Mouse (Mus musculus) embryonic fibroblast, embryonic 13.5 days (primary cell): ENCODE results near the gene Pdxdc1. TPM values are rescaled to one million over a fixed set of nuclear protein-coding genes. Genes with fewer than 3 reads are reported as not detected.

Experiments used
- H3K27ac ChIP-seq: 2 replicates; pipeline ENCODE4 v1.5.1; 2012; ENCODE audit warnings: low read length, control low read depth, inconsistent platforms; ENCODE audit not compliant: insufficient read depth
- H3K4me1 ChIP-seq: 2 replicates; pipeline ENCODE4 v1.6.1; 2011; ENCODE audit warnings: low read length; ENCODE audit not compliant: control insufficient read depth, insufficient read depth
- H3K4me3 ChIP-seq: 2 replicates; pipeline ENCODE4 v1.5.1; 2011; ENCODE audit warnings: mild to moderate bottlenecking, control low read depth, low read length; ENCODE audit not compliant: insufficient read depth
- CTCF ChIP-seq: IDR thresholded peaks from 2 replicates; pipeline ENCODE4 v1.5.1; 2011; ENCODE audit warnings: mild to moderate bottlenecking, control low read depth, low read length, moderate library complexity, borderline replicate concordance; ENCODE audit not compliant: insufficient read depth
- POLR2A ChIP-seq: IDR thresholded peaks from 2 replicates; pipeline ENCODE4 v1.6.1; 2011; ENCODE audit warnings: low read depth, mild to moderate bottlenecking, control low read depth, low read length, moderate library complexity
- polyA plus RNA-seq: library from polyadenylated mRNA; stranded (reverse); fragments of >200 nt; gene quantifications from 2 replicates; pipeline ENCODE4 v1.2.4, GENCODE M21; 2011; ENCODE audit warnings: low read depth; ENCODE audit not compliant: missing spikeins, insufficient read length

Pdxdc1 gene
- polyA plus RNA-seq, 1 experiment = 220 TPM

DNA sequence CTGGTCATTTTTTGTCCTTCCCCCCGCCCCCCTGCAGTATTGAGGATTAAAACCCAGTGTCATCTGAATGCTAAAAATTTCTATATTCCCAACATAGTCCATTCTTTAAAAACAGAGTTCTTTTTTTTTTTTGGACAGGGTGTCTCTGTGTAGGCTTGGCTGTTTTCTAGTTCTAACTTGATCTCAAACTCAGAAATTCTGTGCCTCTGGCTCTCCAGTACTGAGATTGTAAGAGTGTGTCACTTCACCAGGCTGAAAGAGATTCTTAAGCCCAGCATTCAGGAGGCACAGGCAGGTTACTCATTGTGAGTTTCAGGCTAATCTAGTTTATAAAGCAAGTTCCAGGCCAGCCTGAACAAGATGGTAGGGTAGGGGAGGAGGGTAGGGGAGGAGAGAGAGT lies 56.3 kb downstream of the Pdxdc1 start:
- Histone ChIP-seq H3K27ac (no peak overlapping the region), H3K4me3 (no peak overlapping the region), H3K4me1 (no peaks in the 10 kb centered on the region)
- no peak for TF ChIP-seq CTCF
- no peak for TF ChIP-seq POLR2A

DNA sequence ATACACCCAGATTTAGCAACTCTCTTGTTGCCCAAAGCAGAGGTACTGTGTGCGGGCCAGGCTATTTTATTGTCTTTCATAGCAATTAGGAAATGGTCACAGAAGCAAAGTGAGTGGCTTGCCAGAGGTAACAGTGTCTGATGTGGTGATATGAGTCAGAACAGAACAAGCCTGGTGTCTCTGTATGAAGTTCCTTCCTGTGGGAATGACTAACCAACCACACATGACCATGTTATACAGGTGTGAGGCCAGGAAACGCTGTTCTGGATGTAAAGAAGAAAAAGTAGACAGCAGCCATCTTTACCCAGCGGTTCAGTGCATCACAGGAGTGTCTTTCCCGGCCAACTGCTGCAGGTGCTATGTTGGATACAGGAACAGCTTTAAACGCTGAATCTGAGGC lies 57.9 kb downstream of the Pdxdc1 start:
- Histone ChIP-seq H3K27ac (no peak overlapping the region), H3K4me3 (no peak overlapping the region), H3K4me1 (no peaks in the 10 kb centered on the region)
- TF ChIP-seq POLR2A = no peak
- no peak for TF ChIP-seq CTCF

DNA sequence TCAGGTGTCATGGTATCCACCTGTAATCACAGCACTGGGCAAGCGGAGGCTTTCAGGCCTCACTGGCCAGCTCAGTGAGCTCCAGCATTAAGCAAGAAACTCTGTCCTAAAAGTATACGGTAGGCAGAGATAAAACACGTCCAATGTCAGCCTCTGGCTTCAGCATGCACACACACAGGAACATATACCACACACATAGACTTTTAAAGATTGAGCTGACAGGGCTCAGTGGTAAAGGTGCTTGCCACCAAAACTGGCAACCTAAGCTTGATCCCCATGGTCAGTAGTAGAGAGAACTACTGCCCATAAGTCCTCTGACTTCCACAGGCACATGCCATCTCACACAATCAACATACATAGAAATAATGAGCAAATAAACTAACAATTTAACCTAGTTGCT lies 62.0 kb downstream of the Pdxdc1 start:
- TF ChIP-seq POLR2A (no peak), CTCF (no peak)
- Histone ChIP-seq H3K4me1 (no peaks in the 10 kb centered on the region), H3K4me3 (no peak overlapping the region), H3K27ac (no peak overlapping the region)

DNA sequence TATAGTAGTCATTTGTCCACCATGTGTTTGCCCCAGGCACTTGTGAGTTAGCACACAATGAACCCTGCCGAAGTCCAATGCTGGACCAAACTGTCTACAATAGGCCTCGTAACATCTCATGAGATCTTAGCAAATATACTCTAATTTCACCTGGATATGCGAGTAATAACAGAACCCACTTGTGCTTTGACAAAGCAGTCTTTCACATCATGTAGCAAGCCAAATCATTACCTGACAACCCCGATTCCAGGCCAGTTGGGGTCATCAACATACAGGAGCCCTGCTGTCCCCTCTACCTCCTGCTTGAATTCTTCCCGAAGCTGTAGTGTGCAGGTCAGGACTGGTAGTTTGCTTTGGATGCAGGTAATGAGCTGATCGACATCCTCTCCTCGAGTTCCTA lies 62.9 kb downstream of the Pdxdc1 start:
- TF ChIP-seq CTCF (no peak), POLR2A (no peak)
- Histone ChIP-seq H3K27ac (no peak overlapping the region), H3K4me3 (no peak overlapping the region), H3K4me1 (no peaks in the 10 kb centered on the region)

DNA sequence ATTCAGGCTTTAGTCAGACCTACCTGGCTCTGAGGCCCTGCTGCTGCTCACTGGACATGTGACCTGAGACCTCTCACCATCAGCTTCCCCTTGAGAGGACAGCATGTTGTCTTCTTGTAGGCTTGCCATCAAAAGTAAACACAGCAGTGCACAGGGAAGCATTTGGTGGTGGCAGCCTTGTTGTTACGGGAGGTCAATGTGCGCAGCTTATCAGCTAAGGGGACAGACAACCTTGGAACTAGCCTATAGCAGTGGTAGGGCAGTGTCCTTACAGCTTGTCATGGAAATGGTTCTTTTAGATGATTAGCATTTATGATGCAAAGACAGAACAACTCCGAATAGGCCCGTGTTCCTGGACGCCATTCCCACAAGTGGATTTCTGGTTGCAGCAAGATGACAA lies 68.5 kb downstream of the Pdxdc1 start:
- H3K4me1 ChIP-seq = no peaks in the 10 kb centered on the region
- no peak overlapping the region for H3K4me3 ChIP-seq
- no peak overlapping the region for H3K27ac ChIP-seq
- TF ChIP-seq POLR2A (no peak), CTCF (no peak)

DNA sequence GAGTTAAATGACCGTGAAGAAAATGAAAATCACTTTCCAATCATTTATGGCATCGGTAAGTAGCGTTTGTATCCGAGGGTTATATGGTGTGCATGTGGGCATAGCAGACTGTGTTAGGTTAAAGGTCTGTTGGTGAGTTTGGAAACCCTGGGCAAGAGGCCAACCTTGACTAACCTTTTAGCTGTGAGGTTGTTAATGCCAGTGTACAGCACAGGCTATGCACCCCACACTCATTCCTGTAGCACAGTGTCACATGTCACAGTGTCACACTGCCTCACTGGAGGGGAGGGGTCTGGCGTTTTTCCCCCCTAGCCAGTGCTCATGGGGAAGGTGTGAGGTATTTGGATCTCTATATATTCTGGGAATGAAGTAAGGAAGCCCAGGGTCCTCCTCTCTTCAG lies 71.3 kb downstream of the Pdxdc1 start:
- Histone ChIP-seq H3K4me3 (no peak overlapping the region), H3K27ac (no peak overlapping the region), H3K4me1 (peaks cover 2% of the 10 kb centered on the region; the same call in 1 of the 2 replicates)
- no peak for TF ChIP-seq POLR2A
- no peak for TF ChIP-seq CTCF

DNA sequence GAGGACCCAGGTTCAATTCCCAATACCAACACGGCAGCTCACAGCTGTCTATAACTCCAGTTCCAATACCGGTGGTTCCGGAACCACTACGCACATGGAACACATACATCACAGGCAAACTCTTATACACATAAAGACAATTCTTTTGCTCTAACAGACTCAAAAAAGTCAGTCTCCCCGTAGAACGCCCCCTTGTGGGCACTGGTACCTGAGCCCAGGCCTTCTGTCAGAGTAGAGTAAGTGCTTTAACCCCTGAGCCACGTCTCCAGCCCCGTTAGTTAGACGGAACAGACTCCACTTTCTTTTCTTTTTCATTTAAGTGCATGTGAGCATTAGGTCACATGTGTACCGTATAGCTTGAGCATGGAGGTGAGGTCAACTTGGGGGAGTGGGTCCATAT lies 72.5 kb downstream of the Pdxdc1 start:
- Histone ChIP-seq H3K27ac (no peak overlapping the region), H3K4me3 (no peak overlapping the region)
- no peak for TF ChIP-seq CTCF
- no peak for TF ChIP-seq POLR2A

DNA sequence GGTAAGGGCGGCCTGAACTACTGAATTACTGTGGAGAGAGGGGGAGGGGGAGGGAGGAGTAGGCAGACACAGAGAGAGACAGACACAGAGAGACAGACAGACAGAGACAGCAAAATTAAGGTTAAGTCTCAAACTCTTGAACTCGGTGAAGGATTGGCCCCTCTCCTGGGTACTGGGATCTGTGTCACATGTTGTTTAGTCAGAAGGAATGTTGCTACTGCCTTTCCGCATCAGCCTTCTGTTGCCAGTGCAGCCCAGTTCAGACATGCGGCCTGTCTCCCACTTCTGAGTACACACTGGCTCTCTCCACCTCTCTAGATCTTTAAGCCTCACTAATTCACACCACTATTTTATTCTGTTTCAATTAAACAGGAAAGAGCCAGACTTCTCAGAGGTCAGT lies 76.4 kb downstream of the Pdxdc1 start:
- TF ChIP-seq CTCF = no peak
- TF ChIP-seq POLR2A = no peak

More for the DNA sequence above, 72.5 kb downstream of the Pdxdc1 start:
- H3K4me1 ChIP-seq = peaks cover 12% of the 10 kb centered on the region

DNA sequence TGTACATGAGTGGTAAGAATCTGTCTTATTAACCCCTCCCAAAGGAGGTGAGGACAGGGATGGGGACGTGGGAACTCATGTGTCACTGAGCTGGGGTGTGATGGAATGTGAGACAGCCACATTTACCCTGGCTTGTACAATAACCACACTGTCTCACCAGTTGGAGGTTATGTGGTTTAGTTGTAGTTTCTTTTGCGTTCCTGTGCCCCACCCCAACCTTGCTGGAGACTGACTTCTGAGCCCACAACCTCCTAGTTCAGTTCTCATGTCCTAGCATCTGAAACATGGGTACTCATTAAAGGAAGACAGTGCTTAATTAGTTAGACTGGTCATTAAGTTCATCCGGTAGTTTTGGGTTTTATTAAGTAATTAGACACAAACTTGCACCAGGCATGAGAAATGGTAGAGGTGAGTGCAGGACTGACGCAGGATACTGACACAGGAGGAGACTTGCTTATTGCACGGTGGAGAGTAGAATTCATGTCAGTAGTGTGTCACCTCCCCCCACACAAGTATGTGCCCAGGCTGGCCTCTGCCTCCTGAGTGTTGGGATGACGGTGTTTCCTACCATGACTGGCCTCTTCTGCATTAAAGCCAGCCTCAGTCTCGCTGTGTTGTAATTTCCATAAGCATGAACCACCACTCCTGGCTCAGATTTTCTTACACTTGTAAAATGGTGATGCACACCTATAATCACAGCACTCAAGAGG lies 77.0 kb downstream of the Pdxdc1 start:
- TF ChIP-seq POLR2A (no peak), CTCF (no peak)
- Histone ChIP-seq H3K4me1 (peaks cover 14% of the 10 kb centered on the region), H3K27ac (peak overlapping the region; percentile 36), H3K4me3 (no peak overlapping the region)

More for the DNA sequence above, 76.4 kb downstream of the Pdxdc1 start:
- Histone ChIP-seq H3K4me1 (peaks cover 14% of the 10 kb centered on the region), H3K4me3 (no peak overlapping the region), H3K27ac (peak overlapping the region; percentile 36)

DNA sequence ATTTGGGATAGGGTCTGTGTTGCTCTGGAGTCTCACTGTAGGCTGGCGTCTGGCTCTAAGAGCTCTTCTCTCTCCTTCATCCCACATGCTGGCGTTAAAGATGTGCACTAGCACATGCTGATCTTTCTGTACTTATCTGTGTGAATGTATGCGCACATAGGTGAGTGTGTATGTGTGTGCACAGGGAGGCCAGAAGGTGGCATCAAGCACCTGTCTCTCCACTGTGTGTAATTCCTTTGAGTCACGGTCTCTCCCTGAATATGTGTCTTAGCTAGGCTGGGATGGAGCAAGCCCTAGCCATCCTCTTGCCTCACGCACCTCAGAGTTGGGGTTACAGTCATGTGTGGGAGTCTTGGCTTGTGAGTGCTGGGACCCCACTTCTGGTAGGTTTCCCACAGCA lies 82.2 kb downstream of the Pdxdc1 start:
- H3K27ac ChIP-seq = no peak overlapping the region
- H3K4me1 ChIP-seq = peaks cover 10% of the 10 kb centered on the region
- peak overlapping the region; percentile 64; the same call in 1 of the 2 replicates for H3K4me3 ChIP-seq
- TF ChIP-seq POLR2A (peak; percentile 22; the same call in 1 of the 2 replicates), CTCF (no peak)
